Mouse (Mus musculus) ES-E14 (cell line): Measurements from ENCODE around the gene Mettl26.

Source experiments
- CHD2 ChIP-seq: IDR thresholded peaks from 2 replicates; pipeline ENCODE4 v1.6.1; 2014; ENCODE audit warnings: mild to moderate bottlenecking, low read depth, low read length, inconsistent platforms
- ZC3H11A ChIP-seq: IDR thresholded peaks from 2 replicates; pipeline ENCODE4 v1.6.1; 2012; ENCODE audit warnings: low read depth, mild to moderate bottlenecking, inconsistent platforms, low read length, borderline replicate concordance
- ZNF384 ChIP-seq: IDR thresholded peaks from 2 replicates; pipeline ENCODE4 v1.6.1; 2012; ENCODE audit warnings: low read depth, low read length, inconsistent platforms

- TF ChIP-seq ZC3H11A (no peak), CHD2 (no peak), ZNF384 (no peak)
Measured at GRCm38 (mm10) chr17:25836397-25837075, 38.3 kb upstream of the Mettl26 start.
